Mouse (Mus musculus) heart, postnatal 10 days (tissue): ENCODE data around the gene Qprt. TPM values are rescaled to one million over a fixed set of nuclear protein-coding genes. Genes with fewer than 3 reads are reported as not detected.
"Not testable (repeated sequence)": the region's sequence is repeated elsewhere in the genome, so short reads cannot be mapped to it uniquely, and the experiment has no call there.

Source experiments
- DNase-seq, 2 experiments: peaks; one replicate each; pipeline ENCODE4 v3.0.0; 2021
- intact Hi-C: fragments of 180-260 bp; cut with DNase I; formaldehyde crosslinking; loops from one replicate; pipeline ENCODE4 v1.15.1; 2025
- total RNA-seq, 2 experiments: library from RNA; stranded (reverse); gene quantifications; 2 replicates each; pipeline ENCODE4 v1.2.3; 2021

The Qprt gene
- total RNA-seq, 2 experiments from 2014 or later, result 0.29 TPM; not detected in 1

DNA sequence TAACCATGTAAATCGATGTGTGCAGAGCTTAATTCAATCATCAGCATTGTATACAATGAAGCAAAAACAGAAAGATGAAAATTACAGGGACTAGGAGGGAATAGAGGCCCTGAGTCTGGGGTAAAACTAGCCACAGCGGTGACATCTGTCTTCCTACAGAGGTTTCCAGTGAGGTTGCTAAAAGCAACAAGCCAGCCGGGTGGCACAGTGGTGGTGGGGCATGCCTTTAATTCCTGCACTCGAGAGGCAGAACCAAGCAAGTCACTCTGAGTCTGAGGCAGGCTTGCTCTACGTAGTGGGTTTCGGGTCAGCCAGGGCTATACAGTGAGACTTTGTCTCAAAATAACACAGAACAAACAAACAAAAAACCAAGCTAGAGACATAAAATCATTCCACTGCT lies 19.9 kb downstream of the Qprt start:
- intact Hi-C loops, result loop anchor here (5.0 kb wide), 1 partner anchor 75 kb away; the partner anchor contains the start of gene Maz
- no peak for DNase-seq

DNA sequence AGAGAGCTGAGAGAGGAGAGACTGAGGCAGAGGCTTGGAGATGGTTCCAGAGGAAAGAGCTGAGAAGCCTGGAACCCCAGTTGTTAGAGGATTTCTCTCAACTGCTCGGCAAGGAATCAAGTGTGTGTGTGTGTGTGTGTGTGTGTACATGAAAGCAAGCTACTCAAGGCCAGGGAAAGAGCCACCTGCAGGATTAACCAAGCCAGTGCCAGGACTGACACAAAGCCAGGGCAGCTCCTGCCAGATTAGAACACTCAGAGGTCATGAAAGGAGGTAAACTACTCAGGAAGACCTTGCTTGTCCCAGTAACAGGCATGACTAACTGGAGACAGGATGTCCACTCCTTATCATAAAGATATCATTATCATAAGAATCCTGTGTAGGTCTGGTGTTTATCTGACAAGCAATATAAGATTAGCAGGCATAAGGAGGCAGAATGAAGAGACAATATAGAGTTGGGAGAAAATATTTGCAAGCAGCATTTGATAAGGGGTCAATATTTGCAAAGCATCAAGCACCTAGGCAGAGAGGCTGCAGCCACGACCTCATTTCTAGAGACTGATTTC lies 20.5 kb downstream of the Qprt start:
- intact Hi-C loops, result loop anchor here (5.0 kb wide), 1 partner anchor 74 kb away; the partner anchor contains the start of gene Maz

DNA sequence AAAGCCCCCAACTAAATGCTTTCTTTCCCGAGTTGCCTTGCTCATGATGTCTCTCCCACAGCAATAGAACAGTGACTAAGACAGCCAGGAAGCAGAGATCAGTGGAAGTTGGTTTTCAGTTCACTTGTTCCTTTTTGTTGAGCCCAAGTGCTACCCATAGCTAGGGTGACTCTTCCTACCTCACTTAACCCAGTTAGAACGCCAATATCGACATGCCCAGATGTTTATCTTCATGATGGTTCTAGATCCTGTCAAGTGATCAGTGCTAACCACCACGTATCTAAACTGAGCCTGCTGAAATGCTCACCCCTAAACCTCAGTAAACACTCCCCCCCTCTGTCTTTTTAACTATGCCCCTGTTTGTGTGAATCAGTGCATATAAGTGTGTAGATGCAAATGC lies 22.5 kb downstream of the Qprt start:
- intact Hi-C loops, result no loop called here
- no peak for DNase-seq

More for the DNA sequence above, 20.5 kb downstream of the Qprt start:
- DNase-seq, result no peak

DNA sequence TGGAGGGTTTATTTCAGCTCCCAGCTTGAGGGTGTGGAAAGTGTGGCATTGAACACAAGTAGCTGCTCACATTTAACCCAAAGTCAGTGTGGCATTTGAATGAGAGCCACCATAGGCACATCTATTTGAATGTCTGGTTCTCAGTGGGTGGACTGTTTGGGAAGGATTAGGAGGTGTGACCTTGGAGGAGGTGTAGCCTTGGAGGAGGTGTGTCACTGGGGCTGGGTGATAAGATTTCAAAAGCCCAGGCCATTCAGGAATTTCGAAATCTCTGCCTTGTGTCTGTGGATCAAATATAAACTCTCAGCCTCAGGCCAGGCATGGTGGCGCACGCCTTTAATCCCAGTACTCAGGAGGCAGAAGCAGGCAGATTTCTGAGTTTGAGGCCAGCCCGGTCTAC lies 23.1 kb downstream of the Qprt start:
- intact Hi-C loops, result no loop called here

DNA sequence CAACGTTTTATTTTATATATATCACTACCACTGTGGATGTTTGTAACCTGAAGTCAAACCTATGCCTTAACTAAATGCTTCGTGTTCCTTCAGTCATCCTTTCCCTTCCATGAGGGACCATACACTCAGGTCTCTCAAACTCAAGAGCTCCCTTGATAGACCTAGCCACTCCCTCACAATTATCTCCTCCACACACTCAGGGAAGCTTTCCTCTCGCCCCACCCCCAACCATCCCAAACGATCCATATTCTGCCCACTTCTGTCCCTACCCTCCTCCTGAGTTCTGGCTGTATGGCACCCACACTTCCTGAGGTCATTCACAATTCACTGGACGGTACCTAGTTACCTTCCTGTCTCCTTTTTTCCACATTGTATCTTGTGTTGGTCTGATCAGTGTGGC lies 23.5 kb downstream of the Qprt start:
- intact Hi-C loops, result no loop called here
- DNase-seq, result no peak

More for the DNA sequence above, 23.1 kb downstream of the Qprt start:
- no peak for DNase-seq

DNA sequence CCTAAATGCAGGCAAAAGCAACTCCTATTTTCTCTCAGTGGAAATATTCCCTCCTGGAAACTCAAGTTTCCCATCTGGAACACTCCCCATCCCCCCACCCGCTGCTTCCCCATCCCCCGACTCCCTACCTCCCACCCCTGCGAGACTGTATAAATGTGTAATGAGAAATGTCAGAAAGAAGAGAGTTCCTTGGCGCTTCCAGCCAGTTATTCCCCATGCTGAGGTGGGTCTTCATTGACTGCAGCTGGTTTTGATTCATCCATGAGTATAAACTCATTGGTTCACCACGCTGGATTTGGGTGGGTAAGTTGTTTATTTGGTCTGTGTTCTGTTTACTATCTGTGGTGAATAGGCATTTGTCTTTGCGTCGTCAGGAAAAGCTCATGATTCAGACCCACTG lies 25.6 kb downstream of the Qprt start:
- DNase-seq, result no peak
- intact Hi-C loops, result no loop called here

DNA sequence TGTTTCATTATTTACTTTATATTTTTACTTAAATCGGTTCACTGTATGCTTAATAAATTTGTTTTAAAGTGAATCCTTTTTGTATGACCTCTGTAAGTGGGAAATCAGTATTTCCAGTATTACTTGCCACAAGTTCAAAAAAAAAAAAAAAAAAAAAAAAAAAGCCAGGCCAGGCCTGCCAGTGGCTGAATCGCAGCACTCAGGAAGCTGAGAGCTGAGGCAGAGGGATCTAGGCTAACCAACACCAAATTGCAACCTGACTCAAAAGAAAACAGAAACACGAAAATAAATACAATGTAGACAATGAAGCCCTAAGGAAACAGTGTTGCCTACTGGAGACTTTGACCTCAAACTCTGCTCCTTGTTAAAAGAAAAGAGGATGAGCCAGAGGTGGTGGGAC lies 28.1 kb downstream of the Qprt start:
- intact Hi-C loops, result no loop called here
- no peak for DNase-seq

DNA sequence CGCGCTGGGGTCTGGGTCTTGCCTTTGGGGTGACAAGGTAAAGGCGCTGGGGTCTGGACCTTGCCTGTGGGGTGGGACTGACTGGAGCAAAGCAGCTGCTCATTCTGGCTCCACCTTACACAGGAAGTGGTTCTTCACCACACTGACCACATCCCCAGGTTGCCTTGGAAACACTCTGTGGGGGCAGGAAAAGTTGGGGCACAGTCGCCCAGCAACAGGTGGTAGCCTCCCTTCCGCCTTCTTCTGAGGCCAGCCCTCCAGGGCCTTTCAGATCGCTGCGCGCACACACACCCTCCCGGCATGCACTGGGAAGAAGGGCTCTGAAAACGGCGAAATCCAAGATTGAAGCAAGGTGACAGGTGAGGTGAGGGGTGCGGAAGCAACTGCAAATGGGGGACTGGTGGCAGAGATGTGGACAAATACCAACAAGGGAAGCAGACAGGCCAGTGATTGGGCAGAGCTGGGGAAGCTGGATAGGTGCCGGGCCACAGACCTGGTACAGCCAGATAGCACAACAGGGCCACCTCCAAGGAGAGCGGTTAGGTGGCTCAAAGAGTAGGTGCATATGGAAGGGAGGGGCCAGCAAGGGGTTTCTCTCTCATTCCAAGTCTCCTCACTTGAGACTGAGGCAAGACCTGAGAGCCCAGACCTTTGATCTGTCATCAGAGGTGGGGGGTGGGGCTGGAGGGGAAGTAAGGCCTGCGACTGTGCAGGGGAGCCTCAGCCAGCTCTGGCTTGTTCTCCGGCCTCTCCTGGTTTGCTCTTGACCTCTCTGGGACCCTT lies 30.7 kb downstream of the Qprt start, which contains the start of gene AI467606:
TSS of gene AI467606 (plus strand) at position 246 of the 783 bp plus-strand sequence.
- DNase-seq, result peak; percentile 70 to 72
- intact Hi-C loops, result no loop called here

DNA sequence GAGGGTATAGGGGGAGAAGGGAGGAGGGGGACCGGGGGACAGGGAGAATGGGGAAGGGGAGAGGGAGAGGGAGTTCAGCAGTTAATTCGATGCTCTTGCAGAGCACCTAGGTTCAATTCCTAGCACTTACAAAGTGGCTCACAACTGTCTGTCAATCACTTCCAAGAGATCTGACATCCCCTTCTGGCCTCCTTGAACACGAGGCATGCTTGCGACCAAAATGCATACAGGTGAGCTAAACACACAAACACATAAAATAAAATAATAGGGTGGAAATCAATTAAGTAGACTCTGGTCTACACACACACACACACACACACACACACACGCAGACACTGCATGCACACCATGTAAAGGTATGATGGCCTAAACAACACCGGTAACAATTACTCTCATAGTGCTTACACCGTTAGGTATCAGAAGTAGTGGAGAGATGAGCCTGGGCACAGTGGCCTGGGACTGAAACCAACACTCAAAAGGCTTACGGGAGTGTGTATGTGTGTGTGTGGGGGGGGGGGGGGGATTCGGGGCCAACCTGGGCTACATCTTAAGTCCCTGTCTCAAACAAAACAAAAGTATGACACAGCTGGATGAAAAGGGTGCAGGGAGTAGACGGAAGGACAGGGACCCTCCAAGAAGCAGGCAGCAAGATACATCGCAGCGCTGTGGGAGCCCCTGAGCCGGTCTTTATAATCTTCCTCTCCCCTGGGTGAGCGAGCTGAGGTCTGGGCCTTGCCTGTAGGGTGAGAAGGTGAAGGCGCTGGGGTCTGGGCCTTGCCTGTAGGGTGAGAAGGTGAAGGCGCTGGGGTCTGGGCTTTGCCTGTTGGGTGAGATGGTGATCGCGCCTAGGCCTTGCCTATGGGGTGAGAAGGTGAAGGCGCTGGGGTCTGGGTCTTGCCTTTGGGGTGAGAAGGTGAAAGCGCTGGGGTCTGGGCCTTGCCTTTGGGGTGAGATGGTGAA lies 31.6 kb downstream of the Qprt start:
- DNase-seq, result no peak
- intact Hi-C loops, result no loop called here

DNA sequence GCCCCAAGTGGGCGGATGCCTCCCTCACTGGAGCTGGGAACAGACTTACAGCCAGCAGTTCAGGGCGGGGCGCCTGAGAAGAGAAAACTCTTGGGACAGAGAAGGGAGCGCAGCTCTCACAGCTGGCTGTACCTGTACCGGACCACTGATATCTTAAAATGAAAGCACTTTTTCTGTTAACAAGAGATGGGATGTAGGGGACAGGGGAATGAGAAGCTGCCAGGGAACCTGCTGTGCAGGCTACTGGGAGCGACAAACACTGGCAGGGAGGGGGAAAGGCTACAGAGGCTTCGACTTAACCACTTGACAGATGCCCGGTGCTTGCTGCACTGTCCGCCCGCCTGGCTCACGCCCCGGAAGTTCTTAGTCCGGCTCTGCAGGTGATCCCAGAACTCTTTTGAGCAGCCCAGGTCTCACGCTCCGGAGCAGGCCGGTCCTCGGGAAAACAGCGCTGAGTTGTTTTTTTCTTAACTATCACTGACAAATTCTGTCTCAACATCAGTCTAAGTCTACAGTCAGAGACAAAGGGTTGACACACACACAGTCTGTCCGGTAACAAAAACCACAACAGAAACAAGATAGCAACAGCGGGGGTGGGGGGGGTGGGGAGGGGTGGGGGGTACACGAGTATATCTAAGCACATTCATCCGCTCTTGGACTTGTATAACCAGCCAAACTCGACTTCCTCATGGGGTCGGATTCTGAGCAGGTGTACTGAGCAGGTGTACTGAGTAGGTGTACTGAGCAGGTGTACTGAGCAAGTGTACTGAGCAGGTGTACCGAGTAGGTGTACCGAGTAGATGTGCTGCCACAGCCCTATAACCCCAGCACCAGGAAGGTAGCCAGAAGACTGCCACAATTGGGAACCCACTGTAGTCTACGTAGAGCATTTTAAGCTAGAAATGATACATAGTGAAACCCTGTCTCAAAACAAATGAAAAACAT lies 32.9 kb downstream of the Qprt start:
- intact Hi-C loops, result no loop called here
- DNase-seq, result peak in 1 of 2 experiments; percentile 31

DNA sequence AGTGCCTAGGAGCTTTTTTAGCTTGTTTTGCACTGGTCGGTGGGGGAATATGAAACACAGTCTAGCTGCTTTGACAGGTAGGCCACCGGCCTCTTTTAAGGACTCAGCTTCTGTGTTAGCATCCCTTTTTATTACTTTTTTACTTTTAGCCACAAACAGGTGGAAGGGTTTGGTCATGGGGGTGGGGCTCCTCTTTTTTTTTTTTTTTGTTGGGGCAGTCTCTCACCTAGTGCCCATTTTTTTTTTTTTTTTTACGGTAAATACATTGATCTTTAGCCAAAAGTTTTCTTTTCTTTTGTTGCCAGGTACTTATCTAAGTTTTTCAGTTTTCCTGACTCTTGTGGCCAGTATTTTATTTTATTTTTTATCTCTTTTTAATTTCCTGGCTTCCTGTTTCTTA lies 33.9 kb downstream of the Qprt start:
- no peak for DNase-seq
- intact Hi-C loops, result no loop called here

DNA sequence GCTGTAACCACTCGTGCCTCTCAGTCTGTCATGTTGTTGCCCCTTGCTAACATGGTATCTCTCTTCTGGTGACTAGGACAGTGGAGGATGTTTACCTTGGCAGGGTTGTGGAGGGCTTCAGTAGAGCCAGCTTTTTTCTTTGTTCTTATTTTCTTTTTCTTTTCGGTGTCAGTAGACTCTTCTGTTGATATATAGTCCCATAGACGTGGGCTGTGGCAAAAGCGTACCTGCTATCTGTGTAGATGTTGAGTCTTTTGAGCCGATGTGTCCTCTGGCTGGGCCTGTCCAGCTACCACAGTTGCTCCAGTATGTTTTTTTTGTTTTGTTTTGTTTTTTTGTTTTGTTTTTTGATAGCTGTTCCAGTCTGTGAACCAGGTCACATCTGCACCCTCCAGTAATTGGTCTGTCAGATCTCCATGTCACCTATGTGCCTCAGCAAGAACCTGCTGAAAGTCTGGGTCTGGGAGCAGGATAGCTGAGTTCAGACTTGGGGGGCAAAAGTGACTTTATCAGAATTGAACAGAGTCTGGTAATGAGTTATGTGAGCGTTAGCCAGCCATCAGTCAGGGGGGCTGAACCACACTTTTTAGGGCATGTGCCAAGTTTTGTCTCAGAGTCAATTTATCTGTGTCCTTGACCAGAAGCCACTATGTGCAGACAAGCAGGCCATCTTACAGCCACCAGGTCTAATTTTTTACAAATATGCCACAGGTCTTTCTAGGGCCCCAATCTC lies 34.6 kb downstream of the Qprt start, which contains the start of gene Zg16:
TSS of gene Zg16 (minus strand) at position 51 of the 733 bp plus-strand sequence.
- DNase-seq, intact Hi-C loops: not testable (repeated sequence)

DNA sequence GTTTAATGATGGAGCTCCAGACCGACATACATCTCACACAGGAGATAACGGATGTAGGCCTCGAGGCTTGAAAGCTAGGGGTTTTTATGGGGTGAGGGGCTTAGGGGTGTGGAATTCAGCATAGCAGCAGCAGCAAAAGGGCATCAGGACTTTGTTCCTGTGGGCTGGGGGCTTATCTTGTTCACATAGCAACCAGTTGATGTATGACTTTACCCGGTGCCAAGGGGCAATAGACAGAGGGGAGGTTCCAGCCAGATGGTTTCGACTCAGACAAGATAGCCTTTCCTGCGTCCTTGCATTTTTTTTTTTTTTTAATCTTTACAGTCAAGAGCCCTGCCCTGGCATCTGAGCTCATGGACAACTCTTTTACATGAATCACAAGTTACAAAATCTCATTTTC lies 36.3 kb downstream of the Qprt start:
- intact Hi-C loops, DNase-seq: not testable (repeated sequence)

DNA sequence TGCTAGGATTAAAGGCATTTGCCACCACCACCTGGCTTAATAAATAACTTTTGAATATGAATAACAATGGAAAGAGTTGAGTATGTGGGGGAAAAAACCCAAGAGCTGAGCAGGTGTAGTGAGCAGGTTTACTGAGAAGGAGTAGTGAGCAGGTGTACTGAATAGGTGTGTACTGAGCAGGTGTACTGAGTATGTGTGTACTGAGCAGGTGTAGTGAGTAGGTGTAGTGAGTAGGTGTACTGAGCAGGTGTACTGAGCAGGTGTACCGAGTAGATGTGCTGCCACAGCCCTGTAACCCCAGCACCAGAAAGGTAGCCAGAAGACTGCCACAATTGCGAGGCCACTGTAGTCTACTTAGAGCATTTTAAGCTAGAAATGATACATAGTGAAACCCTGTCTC lies 37.2 kb downstream of the Qprt start:
- intact Hi-C loops, result no loop called here
- no peak for DNase-seq

DNA sequence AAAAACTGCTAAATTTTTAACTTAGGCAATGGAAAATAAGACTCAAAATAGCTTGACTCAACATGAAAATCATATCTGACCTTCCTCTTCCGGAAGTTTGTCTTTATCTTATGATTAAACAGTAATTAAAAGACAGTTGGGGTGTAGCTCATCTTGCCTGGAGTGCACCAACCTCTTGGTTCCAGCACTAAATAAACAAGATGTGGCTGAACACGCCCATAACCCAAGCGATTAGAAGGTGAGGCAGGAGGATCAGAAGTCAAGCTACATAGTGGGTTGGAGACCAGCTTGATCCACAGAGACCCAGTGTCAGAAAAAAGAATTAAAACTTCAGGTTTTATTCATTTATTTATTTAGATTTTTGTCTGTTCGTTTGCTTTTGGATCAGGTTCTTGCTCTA lies 38.3 kb downstream of the Qprt start:
- intact Hi-C loops, result no loop called here
- no peak for DNase-seq

DNA sequence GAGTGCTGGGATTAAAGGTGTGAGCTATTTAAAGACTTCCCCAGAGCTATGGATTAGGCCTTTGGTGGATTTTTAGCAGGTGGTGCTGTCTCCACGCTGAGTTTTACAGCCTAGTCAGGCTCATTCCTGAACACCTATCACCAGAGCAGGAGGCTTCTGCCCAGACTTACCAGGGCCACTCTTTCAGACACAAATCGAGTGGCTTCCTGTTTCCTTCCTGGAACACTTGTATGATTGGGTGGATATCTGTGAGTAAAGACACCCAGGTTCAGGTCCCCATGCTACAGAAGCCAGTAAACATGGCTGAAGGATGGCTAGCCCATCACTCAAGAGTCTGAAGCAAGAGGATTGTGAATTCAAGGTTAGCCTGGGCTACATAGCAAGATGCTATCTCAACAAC lies 39.0 kb downstream of the Qprt start:
- DNase-seq, result no peak
- intact Hi-C loops, result no loop called here

DNA sequence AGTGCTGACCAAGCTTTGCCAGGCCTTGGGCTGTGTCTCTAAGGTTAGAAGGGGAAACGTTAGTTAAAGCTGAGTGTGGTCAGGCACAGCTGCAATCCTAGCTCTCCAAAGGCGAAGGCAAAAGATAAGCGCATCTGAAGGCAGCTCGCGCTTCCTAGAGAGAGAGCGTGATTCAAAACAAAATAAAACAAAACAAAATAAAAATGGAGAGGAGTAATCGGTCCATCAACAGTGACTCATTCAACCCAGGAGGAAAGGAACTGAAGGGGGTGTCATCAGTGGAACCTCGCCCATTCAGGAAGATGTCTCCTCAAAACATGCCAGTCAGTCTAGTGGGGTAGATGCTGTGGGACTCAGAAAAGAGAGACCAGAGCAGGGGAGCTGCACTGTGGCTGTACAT lies 39.8 kb downstream of the Qprt start:
- DNase-seq, result no peak
- intact Hi-C loops, result no loop called here

DNA sequence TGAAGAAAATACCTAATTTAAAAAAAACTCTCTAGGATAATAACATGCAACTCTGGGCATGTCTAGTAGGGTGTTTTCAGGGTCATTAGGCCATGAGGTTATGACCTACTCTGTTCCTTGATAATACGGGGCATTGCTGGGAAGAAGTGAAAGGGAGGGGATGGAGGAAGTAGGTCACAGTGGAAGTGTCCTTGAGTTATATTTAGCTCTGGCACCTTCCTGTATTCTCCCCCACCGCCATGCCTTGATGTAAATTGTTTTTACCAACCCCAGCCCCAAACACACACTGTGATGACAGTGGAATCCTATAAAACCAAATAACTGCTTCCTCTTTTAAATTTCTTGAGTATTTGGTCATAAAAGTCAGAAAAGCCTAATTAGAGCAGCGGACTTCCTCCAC lies 42.0 kb downstream of the Qprt start:
- intact Hi-C loops, result no loop called here
- no peak for DNase-seq

DNA sequence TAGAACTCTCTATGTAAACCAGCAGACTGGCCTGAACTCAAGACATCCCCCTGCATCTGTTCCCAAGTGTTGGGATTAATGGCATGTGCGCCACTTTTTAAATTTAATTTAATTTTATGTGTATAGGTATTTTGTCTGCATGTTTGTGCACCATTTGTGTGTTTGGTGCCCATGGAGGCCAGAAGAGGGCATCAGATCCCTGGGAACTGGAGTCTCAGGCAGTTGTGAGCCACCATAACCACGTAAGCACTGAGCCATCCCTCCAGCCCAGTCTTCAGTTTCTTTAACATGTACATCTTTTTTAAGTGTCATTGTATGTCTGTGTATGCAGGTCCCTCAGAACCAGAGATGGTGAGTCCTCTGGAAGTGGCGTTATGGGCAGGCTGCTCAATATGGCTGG lies 44.3 kb downstream of the Qprt start:
- intact Hi-C loops, result no loop called here
- DNase-seq, result no peak
